Mouse (Mus musculus) skeletal muscle tissue, adult 2 months (tissue): ENCODE data around the gene Tspan31.
"Not testable (repeated sequence)": the region's sequence is repeated elsewhere in the genome, so short reads cannot be mapped to it uniquely, and the experiment has no call there.

ENCODE experiments used
- DNase-seq: peaks from one replicate; pipeline ENCODE4 v3.0.0-alpha.2; 2012; ENCODE audit warnings: low read depth, low spot score

The Tspan31 gene

DNA sequence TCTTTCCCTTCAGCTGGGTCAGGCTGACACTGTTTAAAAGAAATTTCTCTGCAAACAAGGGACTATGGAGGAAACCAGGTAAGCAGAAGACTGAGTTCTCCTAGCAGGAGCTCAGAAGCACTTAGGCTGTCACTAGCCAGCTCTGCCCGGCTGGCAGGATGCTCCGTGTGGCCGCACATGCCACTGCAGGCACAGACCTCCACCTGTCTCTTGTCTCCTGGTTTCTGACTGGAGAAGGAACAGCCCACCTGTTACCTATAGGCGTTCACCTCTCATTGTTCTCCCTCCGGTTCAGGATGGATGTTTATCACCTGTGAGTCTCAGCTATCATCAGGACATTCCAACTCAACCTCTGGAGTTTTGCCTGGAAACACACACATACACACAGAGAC is 13.8 kb upstream of the Tspan31 start:
- DNase-seq = no peak

DNA sequence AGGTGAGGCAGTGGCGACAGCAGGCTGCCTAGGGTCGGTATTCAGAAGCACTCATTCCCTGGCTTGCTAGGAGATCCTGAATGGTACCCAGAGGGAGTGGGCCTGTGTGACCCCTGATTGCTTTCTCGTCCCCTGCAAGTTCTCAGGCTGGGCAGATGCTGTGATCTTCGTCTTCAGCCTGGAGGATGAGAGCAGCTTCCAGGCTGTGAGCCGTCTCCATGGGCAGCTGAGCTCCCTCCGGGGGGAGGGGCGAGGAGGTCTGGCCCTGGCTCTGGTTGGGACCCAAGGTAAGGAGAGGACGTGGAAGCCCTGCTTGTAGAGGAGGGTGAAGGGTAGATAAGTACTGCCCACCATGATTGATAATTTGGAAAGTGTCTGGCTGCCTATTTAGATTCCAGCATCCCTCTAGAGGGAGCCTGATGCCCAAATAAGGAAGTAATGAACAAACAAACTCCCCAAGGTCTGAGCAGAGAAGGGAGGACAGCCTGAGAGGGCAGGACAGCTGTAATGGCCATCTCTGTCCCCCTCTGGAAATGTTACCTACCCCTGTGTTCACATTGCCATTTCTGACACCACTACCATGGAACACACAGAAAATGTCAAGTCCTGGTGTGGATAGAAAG is 13.3 kb upstream of the Tspan31 start:
- DNase-seq = no peak

GRCm38 (mm10) chr10:127081996-127082620 is 12.0 kb upstream of the Tspan31 start:
- no peak for DNase-seq

DNA sequence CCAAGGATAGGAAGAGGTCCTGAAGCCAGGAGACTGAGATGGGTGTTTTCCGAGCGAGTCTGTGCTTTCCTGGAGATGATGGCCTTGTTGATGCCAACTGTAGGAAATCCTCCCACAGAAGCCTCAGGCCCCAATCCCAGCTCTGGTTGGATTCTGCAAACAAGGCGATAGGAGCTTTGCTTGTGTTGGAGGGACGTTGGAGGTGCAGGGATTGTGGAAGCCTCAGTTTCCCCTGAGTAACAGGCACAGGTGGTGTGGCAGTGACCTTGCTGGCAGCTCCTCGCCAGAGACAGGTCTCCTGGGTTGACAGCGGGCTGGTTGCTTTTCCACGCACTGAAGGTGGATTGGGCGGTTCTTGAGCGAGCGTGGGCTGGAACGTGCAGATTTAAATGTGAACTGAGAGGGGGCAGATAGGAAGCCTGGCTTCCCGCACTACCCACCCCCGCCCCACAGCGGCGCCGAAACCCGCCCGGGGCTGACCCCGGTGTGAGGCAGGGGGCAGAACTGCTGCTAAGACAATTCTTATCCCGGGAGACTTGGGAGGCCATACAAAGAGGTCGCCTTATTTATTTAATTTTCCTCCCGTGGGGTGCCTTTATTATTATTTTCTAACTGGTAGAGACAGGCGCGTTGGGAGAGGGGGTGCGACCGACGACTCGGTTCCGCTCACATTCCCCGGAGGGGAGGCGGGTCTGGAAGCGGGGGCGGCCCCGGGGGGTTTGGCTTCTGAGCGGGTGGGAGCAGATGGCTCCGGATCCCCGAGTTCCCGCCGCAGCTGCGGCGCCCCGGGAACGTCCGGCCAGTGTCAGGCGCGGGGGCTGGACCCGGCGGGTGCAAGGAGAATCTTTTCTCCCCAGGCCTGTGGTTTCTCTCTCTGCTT is 11.1 kb upstream of the Tspan31 start:
- DNase-seq = no peak

DNA sequence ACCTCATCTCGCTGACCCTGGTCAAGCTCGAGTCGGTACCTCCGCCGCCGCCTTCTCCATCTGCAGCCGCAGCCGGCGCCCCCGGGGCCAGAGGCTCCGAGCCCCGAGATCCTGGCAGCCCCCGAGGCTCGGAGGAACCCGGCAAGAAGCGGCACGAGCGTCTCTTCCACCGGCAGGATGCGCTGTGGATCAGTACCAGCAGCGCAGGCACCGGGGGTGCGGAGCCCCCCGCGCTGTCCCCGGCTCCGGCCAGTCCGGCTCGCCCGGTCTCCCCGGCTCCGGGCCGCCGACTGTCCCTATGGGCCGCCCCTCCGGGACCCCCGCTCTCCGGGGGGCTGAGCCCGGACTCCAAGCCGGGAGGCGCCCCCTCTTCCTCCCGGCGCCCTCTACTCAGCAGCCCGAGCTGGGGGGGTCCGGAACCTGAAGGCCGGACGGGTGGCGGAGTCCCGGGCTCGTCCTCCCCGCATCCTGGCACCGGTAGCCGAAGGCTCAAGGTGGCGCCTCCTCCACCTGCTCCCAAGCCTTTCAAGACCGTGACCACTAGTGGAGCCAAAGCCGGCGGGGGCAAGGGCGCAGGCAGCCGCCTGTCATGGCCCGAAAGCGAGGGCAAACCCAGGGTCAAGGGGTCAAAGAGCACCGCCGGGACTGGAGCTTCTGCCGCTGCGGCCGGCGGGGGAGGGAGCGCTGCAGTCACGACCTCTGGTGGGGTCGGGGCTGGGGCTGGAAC is 9.8 kb upstream of the Tspan31 start:
- DNase-seq = no peak

DNA sequence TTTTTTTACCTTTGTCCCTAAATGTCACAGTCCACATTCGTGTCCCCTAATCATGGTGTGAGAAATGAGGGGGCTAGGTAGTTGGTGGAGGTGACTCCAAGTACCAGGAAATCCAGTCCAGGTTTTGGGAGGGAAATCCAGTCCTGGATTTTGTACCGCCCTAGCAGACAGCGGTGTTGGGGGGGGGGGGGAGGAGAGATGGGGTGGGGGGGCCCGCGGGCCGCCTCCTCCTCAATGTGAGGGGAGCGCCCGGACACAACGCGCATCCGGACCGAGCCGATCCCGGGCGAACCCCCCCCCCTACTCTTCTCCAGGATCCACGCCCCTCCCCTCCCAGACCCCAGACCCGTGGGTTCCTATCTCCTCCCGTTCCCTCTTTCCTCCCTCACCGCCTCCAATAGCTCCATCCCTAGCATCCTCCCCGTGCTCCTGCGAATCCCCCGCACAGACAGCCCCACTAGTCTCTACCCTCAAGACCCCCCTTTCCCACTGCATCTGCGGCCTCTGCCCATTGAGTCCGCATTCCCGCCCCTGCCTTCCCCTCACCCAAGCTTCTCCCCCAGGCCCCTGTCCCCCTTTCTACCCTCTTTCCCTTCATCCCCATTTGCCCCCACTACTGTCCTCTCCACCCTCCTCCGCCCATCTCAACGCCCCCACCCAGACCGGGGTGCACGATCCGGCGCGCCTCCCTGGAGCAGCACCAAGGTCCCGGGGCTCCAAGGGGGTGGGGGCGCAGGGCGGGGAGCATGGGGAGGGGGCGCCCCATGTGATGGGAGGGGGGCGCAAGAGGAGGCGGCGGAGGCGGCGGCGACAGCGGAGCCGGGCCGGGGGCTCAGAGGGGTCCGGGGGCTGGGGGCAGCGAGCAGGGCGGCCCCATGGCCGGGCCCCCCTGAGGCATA is 8.9 kb upstream of the Tspan31 start:
- no peak for DNase-seq

DNA sequence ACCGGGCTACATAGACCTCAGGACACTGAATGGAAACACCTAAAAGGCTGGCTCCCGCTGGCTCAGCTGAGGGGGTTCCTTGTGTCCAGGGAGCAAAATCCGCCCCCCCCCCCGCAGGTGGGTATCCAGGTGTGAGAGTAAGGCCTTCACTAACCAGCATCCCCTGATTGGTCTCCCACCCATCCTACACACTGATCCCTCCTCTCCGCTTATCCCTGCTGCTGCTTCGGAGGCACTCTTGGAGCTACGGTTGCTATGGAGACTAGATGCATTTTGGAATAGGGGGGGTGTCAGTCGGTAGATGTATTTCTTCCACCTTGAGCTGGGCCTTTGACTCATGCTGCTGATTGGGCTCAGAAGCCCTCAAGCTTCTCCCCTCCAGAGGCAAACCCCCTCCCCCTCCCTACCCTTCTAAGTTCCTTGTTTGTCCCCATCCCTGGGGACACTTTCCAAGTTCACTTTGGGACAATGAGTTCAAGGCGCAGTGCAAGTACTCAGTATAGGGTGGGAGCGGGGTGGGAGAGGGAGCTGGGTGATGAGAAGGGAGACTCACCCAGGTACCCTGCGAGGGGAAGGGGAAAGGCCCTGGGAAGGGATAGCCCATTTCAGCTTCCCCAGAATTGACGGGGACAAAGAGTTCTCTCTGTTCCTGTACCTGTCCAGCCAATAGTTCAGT is 8.1 kb upstream of the Tspan31 start:
- no peak for DNase-seq

GRCm38 (mm10) chr10:127077515-127077914 is 7.5 kb upstream of the Tspan31 start:
- DNase-seq = no peak

DNA sequence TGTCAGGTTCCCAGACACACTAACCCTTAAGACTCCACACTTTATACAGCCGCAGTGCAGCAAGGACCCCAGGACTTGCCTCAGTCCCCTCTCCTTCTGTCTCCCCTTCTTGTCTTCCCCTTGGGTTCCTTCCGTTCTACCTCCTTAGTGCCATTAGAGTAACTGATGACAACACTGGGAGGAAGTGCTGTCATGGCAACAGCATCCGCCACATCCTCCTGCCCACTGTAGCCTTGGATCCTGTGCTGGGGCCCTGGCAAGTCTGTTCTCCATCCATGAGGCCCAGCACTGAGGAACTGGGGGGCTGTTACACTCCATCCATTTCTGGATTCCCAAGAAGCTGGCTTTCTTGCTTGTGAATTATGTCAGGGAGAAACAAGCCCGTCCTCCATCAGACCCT is 6.0 kb upstream of the Tspan31 start:
- DNase-seq = no peak

- no peak for DNase-seq
Observed at GRCm38 (mm10) chr10:127075651-127076050, 5.6 kb upstream of the Tspan31 start.

GRCm38 (mm10) chr10:127075080-127075479 is 5.0 kb upstream of the Tspan31 start, which contains the start of gene Agap2:
Gene Agap2 (plus strand): TSS chr10:127075284.
- DNase-seq = no peak

DNA sequence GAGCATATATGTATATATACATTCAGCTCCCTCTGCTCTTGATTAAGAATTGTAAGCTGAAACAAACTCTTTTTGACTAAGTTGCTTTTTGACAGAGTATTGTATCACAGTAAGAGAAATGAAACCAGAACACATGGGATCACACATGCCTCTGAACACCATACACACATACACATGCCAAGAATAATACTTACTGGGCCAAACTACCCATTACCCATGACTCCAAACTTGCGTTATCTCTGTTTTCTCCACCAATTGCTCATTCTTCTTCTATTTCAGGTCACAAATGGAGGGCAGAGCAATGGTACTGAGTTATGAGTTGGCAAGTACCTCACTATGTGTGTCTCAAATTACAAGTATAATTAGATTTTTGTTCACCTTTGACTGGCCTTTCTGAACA is 3.9 kb upstream of the Tspan31 start:
- no peak for DNase-seq

- DNase-seq = not testable (repeated sequence)
Observed at GRCm38 (mm10) chr10:127072969-127073368, 2.9 kb upstream of the Tspan31 start.

GRCm38 (mm10) chr10:127072270-127072669 is 2.2 kb upstream of the Tspan31 start:
- not testable (repeated sequence) for DNase-seq

DNA sequence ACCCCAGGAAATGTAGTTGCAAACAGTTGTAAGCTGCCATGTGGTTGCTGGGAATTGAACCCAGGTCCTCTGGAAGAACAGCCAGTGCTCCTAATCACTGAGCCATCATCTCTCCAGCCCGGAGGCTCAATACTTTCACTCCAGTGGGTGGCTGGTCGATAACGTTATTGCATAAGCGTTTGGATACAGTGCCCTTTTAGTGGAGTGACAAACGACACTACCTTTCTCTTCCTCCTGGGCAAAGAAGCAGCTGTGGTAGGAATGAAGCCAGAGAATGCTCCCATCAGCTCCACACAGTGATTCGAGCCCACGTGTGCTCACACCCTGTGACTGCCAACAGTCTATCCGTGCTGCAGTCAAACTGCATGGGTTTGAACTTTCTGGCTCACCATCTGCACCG is 1.1 kb upstream of the Tspan31 start:
- DNase-seq = no peak

GRCm38 (mm10) chr10:127069281-127070189 is 529 bp downstream of the Tspan31 start:
- DNase-seq = no peak

DNA sequence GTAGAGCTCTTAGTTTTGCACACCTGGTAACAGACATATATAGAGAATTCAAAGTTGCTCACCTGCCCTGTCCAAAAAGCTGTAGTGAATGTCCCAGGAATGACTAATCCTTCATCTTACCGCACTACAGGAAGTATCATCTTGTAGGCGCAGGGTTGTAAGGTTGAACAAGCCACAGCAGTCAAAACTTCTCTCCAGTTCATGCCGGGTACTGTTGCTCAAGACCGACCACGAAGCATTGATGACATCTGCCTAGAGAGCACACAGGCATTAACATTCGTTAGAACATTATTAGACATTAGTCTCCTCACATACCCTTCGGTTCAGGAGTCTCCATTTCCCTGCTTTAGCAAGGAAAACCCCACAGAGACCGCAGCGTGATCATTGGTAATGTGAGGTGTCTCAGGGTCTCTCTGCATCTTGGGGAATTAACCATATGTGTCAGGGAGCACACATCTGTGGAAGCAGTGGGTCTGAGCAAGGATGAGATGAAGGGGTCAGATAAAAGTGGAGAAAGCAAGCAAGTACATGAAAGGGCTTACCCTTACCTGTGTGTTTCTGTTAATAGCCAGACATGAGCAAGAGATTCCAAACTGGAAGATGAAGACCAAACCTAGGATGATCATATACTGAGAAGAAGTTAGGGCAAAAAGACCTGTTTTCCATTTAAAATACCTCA is 1.6 kb downstream of the Tspan31 start:
- no peak for DNase-seq

DNA sequence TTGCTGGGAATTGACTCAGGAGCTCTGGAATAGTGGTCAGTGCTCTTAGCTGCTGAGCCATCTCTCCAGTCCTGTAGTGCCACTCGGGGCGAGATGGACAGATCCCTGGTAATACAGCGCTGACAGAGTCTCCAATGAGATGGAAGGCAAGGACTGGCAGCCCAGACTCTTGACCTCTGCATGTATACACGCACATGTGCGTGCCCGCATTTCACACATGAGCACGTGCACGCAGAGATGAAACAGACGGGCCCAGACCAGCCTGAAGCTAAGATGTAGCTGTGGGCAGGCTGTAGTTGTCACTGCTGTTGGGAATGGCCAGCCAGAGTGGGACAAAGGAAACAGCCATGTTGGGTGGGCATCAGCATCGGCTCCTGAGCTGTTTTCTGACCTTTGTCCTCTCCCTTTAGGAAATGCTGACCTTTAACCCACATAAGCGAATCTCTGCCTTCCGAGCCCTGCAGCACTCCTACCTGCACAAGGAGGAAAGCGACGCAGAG is 3.5 kb downstream of the Tspan31 start:
- DNase-seq = no peak

GRCm38 (mm10) chr10:127065981-127066380 is 4.1 kb downstream of the Tspan31 start:
- no peak for DNase-seq
